Mouse (Mus musculus) brain, embryonic 14.5 days (tissue): ENCODE data around the gene Rpn1.

Source experiments
- CTCF ChIP-seq: fragments of 200-500 bp; IDR thresholded peaks from 2 replicates; pipeline ENCODE4 v1.5.1; 2012; ENCODE audit warnings: inconsistent platforms, mild to moderate bottlenecking, moderate library complexity, borderline replicate concordance; ENCODE audit not compliant: insufficient read depth, insufficient read length; ENCODE audit errors: extremely low read depth
- POLR2A ChIP-seq: fragments of 200-500 bp; IDR thresholded peaks from 2 replicates; pipeline ENCODE4 v1.6.1; 2012; ENCODE audit warnings: mild to moderate bottlenecking, inconsistent platforms, borderline replicate concordance; ENCODE audit not compliant: poor library complexity, insufficient read depth, insufficient read length, severe bottlenecking; ENCODE audit errors: extremely low read depth

- TF ChIP-seq POLR2A (no peak), CTCF (no peak)
These were observed 20.1 kb upstream of the Rpn1 start for GRCm38 (mm10) chr6:88064072-88064642.
